Mouse (Mus musculus) testis, adult 2 months (tissue): ENCODE measurements around the gene Slfn9.

ENCODE experiments used
- CTCF ChIP-seq: fragments of 200-500 bp; IDR thresholded peaks from 2 replicates; pipeline ENCODE4 v1.5.1; 2012; ENCODE audit warnings: low read depth, mild to moderate bottlenecking, inconsistent platforms, low read length, moderate library complexity; ENCODE audit not compliant: control insufficient read depth, insufficient read depth, insufficient replicate concordance
- POLR2A ChIP-seq: fragments of 200-500 bp; IDR thresholded peaks from 2 replicates; pipeline ENCODE4 v1.6.1; 2012; ENCODE audit warnings: low read depth, mild to moderate bottlenecking, inconsistent platforms, low read length, moderate library complexity; ENCODE audit not compliant: control insufficient read depth

DNA sequence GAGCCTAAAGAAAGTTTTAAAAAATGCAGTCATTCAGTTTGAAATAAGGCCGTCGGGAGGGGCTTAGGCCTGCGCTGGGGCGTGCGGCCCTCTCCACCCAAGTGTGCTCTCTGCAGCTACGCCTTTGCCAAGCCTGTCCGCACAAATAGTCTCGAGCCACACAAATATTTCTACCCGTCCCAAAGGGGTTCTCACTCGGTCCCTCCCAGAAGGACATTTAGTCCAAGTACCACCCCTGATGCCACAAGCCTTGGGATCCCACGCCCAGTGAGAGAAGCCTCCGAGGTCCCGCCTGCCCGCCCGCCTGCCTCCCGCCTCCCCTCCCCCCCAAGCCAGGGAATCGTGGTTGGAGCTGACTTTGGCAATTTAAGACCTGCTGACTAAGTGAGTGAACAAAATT lies 8.4 kb downstream of the Slfn9 start:
- TF ChIP-seq CTCF: no peak
- no peak for TF ChIP-seq POLR2A
